ENCODE assay signal across 8 mouse cellular contexts in the genomic region with DNA sequence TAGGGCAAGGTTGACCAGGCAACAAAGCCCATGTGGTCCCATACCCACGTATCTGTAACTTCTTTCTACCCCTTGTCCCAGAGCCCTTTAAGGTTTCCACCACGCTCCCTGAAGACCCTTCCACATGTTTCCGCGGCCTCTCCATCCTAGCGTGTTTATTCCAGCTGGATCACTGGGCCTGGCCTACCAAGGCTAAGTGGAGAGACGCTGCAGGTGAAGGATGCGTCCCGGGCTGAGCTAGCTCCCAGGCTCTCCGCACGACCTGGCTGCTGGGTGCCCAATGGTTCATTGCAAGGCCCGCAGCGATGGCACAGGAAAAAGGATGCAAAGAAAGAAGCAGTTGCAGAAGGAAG. TPM values are rescaled to one million over a fixed set of nuclear protein-coding genes. Genes with fewer than 3 reads are reported as not detected.
DNase-seq lines count a peak whose midpoint lies in the region; ATAC-seq and TF ChIP-seq lines count a peak whose summit lies in the region.

No protein-coding gene starts in this region.

- whole genome bisulfite sequencing in embryonic facial prominence, embryonic 13.5 days: 6% methylated on average over 12 of the region's 12 CpGs
- 4% methylated on average over 12 of the region's 12 CpGs for WGBS in hindbrain, postnatal 0 days
- WGBS in midbrain, postnatal 0 days: 4% methylated on average over 12 of the region's 12 CpGs

- H3K9ac ChIP-seq in embryonic facial prominence, embryonic 13.5 days: peak overlapping the region; percentile 88
- peak overlapping the region; percentile 80 for H3K9ac ChIP-seq in hindbrain, postnatal 0 days (replicated peaks; ENCODE audit: low read length)
- peak overlapping the region; percentile 71 for H3K9ac ChIP-seq in midbrain, postnatal 0 days (replicated peaks; ENCODE audit: low read length, poor library complexity, severe bottlenecking)

- intact Hi-C loops in left cerebral cortex, adult 2 months (cut with DNase I): loop anchor here (2.0 kb wide), 1 partner anchor 84 kb away; no protein-coding TSS in a partner anchor
- intact Hi-C loops in left cerebral cortex, postnatal 25 days (cut with DNase I): no loop called here

- no peaks in the 10 kb centered on the region for H3K27me3 ChIP-seq in embryonic facial prominence, embryonic 13.5 days
- H3K27me3 ChIP-seq in hindbrain, postnatal 0 days (ENCODE audit: insufficient read depth, low read length): no peaks in the 10 kb centered on the region
- no peaks in the 10 kb centered on the region for H3K27me3 ChIP-seq in midbrain, postnatal 0 days (ENCODE audit: insufficient read depth, low read length)

- no peak; the same call in 1 of the 2 replicates for TF ChIP-seq CTCF in left cerebral cortex, adult 2 months (IDR thresholded peaks at IDR 0.05)
- TF ChIP-seq CTCF in hindbrain, postnatal 0 days (IDR thresholded peaks at IDR 0.05; ENCODE audit: low read depth): no peak
- no peak for TF ChIP-seq CTCF in midbrain, postnatal 0 days (IDR thresholded peaks at IDR 0.05)

- peak overlapping the region; percentile 87 for H3K27ac ChIP-seq in left cerebral cortex, adult 2 months
- H3K27ac ChIP-seq in embryonic facial prominence, embryonic 13.5 days: peak overlapping the region; percentile 11; the same call in 1 of the 2 replicates
- H3K27ac ChIP-seq in hindbrain, postnatal 0 days: peak overlapping the region; percentile 78
- peak overlapping the region; percentile 84 for H3K27ac ChIP-seq in midbrain, postnatal 0 days (ENCODE audit: low read depth, low read length)

- peak overlapping the region; percentile 83 for H3K4me3 ChIP-seq in left cerebral cortex, adult 2 months
- peak overlapping the region; percentile 83 for H3K4me3 ChIP-seq in embryonic facial prominence, embryonic 13.5 days
- H3K4me3 ChIP-seq in hindbrain, postnatal 0 days (ENCODE audit: low read length): peak overlapping the region; percentile 89
- peak overlapping the region; percentile 90 for H3K4me3 ChIP-seq in midbrain, postnatal 0 days (ENCODE audit: low read depth, low read length)

- DNase-seq in left cerebral cortex, adult 2 months (ENCODE audit: extremely low spot score in 1 of 2, low spot score in 2 of 2): no peak
- DNase-seq in left cerebral cortex, postnatal 25 days (ENCODE audit: low spot score in 2 of 2): no peak
- DNase-seq in hindbrain, postnatal 0 days (ENCODE audit: low spot score): no peak
- no peak for DNase-seq in midbrain, postnatal 0 days (ENCODE audit: low spot score)
- DNase-seq in right cerebral cortex, adult 18-20 months: no peak
- no peak for DNase-seq in adrenal gland, adult 18-20 months (ENCODE audit: low spot score in 2 of 2)
- DNase-seq in cerebellum, adult 9-11 months: no peak

- H3K4me1 ChIP-seq in embryonic facial prominence, embryonic 13.5 days: 0 out of 2 replicates have a peak, but pooled peaks cover 9% of the 10 kb centered on the region
- H3K4me1 ChIP-seq in hindbrain, postnatal 0 days (ENCODE audit: insufficient read depth, low read length): peaks cover 12% of the 10 kb centered on the region; the same call in 1 of the 2 replicates
- H3K4me1 ChIP-seq in midbrain, postnatal 0 days (ENCODE audit: insufficient read depth, low read length): peaks cover 17% of the 10 kb centered on the region; the same call in 1 of the 2 replicates

- no peak for ATAC-seq in embryonic facial prominence, embryonic 13.5 days (ENCODE audit: insufficient number of reproducible peaks, insufficient read depth, low FRiP score, low TSS enrichment, low read depth)
- ATAC-seq in hindbrain, postnatal 0 days: peak; percentile 57
- ATAC-seq in midbrain, postnatal 0 days (ENCODE audit: low FRiP score): peak; percentile 52

- H3K36me3 ChIP-seq in embryonic facial prominence, embryonic 13.5 days: no peaks in the 10 kb centered on the region
- no peaks in the 10 kb centered on the region for H3K36me3 ChIP-seq in hindbrain, postnatal 0 days (ENCODE audit: insufficient read depth, low read length)
- H3K36me3 ChIP-seq in midbrain, postnatal 0 days (ENCODE audit: insufficient read depth, low read length): no peaks in the 10 kb centered on the region

- no peaks in the 10 kb centered on the region for H3K9me3 ChIP-seq in embryonic facial prominence, embryonic 13.5 days
- H3K9me3 ChIP-seq in hindbrain, postnatal 0 days (ENCODE audit: low read length): no peaks in the 10 kb centered on the region
- H3K9me3 ChIP-seq in midbrain, postnatal 0 days (ENCODE audit: low read length): no peaks in the 10 kb centered on the region

- H3K4me2 ChIP-seq in embryonic facial prominence, embryonic 13.5 days: peak overlapping the region; percentile 76
- H3K4me2 ChIP-seq in hindbrain, postnatal 0 days (ENCODE audit: low read depth, low read length): peak overlapping the region; percentile 81
- H3K4me2 ChIP-seq in midbrain, postnatal 0 days (ENCODE audit: low read depth, low read length, poor library complexity, severe bottlenecking): peak overlapping the region; percentile 61

RNA-seq across cellular contexts. Expression of a gene that starts 0.3 kb away (rescaled TPM):
- 10 to 100 TPM; 35.0 to 38.4 TPM for total RNA-seq in left cerebral cortex, adult 2 months (2021)
- total RNA-seq in left cerebral cortex, postnatal 25 days (2021): 10 to 100 TPM; 33.7 to 36.1 TPM
- 18.8 and 21.0 TPM in 2 replicates for polyA plus RNA-seq in embryonic facial prominence, embryonic 13.5 days (2015; fragmentation: Nextera tagmentation; extraction: Ambion mirVana)
- 21.4 and 23.0 TPM in 2 replicates for total RNA-seq in hindbrain, postnatal 0 days (2014; rRNA removed)
- polyA plus RNA-seq in hindbrain, postnatal 0 days (2015; fragmentation: Nextera tagmentation; extraction: Ambion mirVana): 22.1 and 22.6 TPM in 2 replicates
- 25.3 and 38.6 TPM in 2 replicates for total RNA-seq in midbrain, postnatal 0 days (2014; rRNA removed)
- polyA plus RNA-seq in midbrain, postnatal 0 days (2015; fragmentation: Nextera tagmentation; extraction: Ambion mirVana): 16.8 and 23.8 TPM in 2 replicates
- 1 to 10 TPM; 5.3 to 7.5 TPM for total RNA-seq in adrenal gland, adult 18-20 months (2021)

Comparison
In these comparisons a context has a peak if more than half of its experiments do, and no peak if none do; other contexts are left out.
1. H3K27ac ChIP-seq: peak in every context shown above with its lines; median percentile 87 in left cerebral cortex, adult 2 months; 84 in midbrain, postnatal 0 days; 78 in hindbrain, postnatal 0 days; 11 in embryonic facial prominence, embryonic 13.5 days.